Mouse (Mus musculus): Measurements from ENCODE around the gene Mxra8.

DNA sequence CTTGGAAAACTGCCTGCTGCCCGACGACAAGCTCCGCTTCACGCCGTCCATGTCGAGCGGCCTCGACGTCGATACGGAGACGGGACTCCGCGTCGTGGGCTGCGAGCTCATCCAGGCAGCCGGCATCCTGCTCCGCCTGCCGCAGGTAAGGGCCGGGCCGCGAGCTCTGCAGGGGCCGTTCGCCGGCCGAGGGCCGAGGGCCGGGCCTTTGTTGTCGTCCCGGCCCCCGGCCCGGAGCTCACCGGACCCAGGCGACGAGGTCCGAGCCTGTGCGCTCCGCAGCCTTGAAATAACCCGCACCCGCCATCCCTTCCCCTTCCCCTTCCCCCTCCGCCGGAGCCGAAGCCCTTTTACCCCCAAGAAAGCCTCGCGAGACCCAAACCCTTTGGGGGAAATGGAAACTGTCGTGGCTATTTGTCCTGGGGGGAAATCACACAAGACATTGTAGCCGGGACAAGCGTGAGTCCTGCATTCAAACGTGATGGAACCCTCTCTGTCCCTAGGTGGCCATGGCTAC is 26.8 kb upstream of the Mxra8 start:
- TF ChIP-seq CTCF (conservative IDR thresholded peaks at IDR 0.05; ENCODE audit: low read length) (no peak), POU5F1 (IDR thresholded peaks at IDR 0.05; ENCODE audit: borderline replicate concordance, low read length) (no peak), NANOG (IDR thresholded peaks at IDR 0.05; ENCODE audit: borderline replicate concordance, low read length) (no peak)
